Mouse (Mus musculus) embryonic fibroblast, embryonic 13.5 days (primary cell): ENCODE data around the gene Kcnip4.

Experiments
- CTCF ChIP-seq: IDR thresholded peaks from 2 replicates; pipeline ENCODE4 v1.5.1; 2011; ENCODE audit warnings: mild to moderate bottlenecking, control low read depth, low read length, moderate library complexity, borderline replicate concordance; ENCODE audit not compliant: insufficient read depth
- POLR2A ChIP-seq: IDR thresholded peaks from 2 replicates; pipeline ENCODE4 v1.6.1; 2011; ENCODE audit warnings: low read depth, mild to moderate bottlenecking, control low read depth, low read length, moderate library complexity

GRCm38 (mm10) chr5:48606281-48606680, 918.4 kb downstream of the Kcnip4 start:
- TF ChIP-seq POLR2A (no peak), CTCF (no peak)
